Mouse (Mus musculus) urinary bladder, adult 2 months (tissue): Measurements from ENCODE around the gene Trpm5. TPM values are rescaled to one million over a fixed set of nuclear protein-coding genes. Genes with fewer than 3 reads are reported as not detected.

Experiments
- DNase-seq: peaks from one replicate; pipeline ENCODE4 v3.0.0; 2022; ENCODE audit warnings: low spot score
- polyA plus RNA-seq: library from polyadenylated mRNA; depleted of rRNA; stranded (reverse); fragments of >200 nt; gene quantifications from 2 replicates; pipeline ENCODE4 v1.2.3, GENCODE M21; 2012

Trpm5 gene
- polyA plus RNA-seq, 1 experiment: 0.29 TPM

DNA sequence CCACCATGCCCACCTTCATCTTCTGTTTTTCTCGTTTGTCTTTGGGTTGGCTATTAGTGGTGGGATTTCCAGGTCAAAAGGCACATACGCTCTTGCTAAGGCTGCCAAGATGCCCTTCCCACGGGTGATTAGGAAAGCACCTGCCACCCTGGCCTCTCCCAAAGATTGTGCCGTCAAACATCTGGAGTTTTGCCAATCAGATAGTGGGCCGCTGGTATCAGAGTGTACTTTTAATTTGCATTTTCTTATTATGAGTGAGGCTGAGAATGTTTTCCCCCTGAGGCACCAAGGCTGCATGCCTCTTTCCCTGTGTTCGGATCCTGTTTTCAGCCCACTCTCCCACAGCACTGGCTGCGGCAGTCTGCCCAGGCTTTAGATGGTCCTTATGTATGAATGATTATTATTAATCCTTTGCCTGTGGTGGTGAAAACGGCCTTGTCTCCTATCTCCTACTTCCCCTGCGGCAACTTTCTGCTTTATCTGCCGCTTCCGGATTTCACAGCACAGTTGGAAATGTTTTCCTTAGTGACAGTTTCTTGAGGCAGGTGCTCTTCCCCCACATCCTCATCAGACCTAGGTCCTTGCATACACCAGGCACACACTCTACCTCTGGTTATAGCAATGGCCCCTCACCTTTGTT is 10.9 kb upstream of the Trpm5 start:
- no peak for DNase-seq

DNA sequence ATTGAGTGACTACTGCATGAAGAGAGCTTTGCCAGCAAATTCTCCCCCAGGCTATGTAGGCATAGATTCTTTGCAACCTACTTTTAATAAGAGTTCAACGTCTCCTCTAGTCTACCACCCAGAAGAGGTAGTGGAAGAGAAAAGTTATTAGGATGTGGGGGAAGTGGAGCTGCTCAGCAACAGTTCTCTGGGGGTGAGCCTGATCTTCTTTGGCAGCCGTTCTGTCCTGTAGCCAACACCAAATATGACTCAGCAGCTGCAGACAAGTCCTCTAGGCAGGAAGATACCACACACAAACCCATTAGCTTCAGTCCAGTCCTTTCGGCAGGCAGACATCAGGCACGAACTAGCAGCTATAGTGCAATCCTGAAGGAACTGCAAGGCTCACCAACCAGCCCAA is 6.3 kb upstream of the Trpm5 start:
- no peak for DNase-seq

- DNase-seq: no peak
Observed at GRCm38 (mm10) chr7:143095554-143095907, 1.1 kb upstream of the Trpm5 start.

GRCm38 (mm10) chr7:143093847-143094246 is 595 bp downstream of the Trpm5 start:
- no peak for DNase-seq

- DNase-seq: no peak
Observed at GRCm38 (mm10) chr7:143087070-143087579, 7.3 kb downstream of the Trpm5 start.

DNA sequence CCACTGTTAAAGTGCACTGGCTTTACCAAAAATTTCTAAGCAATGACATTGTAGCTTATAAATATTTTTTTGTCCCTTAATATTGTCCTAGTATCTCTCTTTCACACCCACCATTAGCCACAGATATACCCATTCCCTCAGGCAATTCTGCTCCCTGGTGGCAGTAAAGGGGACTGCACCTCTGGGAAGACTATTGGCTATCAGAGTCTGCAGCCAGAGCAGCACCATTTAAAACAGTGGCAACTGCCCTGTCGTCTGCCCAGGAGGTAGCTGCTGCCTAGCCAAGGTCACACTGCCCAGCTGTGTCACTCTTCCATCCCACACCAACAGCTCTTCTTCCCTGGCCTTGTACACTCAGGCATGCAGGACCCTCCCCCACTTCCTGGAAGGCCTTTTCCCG is 8.1 kb downstream of the Trpm5 start:
- DNase-seq: no peak

DNA sequence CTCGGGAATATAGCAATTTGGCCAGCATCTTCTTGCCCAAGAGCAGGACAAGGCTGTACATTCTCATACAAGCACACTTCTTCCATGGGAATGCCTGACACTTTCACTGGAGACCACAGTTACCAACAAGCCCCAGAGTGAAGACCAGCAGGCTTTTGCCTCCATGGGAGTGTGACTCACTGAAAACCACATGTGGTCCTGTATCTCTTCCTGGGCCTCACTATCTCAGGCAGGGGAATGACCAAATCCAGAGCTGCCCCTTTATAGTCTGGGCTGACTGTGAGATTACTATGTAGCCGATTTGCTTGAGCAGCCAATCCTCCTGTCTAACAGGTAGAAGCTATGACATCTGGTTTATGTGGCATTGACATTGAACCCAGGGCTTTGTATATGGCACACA is 10.7 kb downstream of the Trpm5 start:
- no peak for DNase-seq

- DNase-seq: no peak
Observed at GRCm38 (mm10) chr7:143082024-143082423, 12.4 kb downstream of the Trpm5 start.

DNA sequence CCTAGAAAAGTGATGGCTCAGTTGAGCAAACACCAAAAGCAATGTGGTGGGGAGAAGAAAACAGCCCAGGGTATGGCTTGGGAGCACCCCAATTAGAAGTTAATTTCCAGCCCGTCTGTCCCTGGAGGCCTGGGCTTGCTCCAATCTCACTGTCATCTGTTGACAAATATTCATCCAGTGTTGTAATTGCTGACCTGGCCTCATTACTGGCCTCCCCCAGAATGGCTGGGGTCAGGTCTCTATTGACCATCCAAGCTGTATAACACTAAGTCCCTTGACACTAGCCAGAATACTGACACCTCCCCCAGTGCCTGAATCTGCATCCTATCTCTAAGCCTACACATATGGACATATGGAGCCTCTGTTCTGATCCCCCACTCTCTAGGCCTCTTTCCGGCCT is 17.1 kb downstream of the Trpm5 start:
- no peak for DNase-seq

- no peak for DNase-seq
Observed at GRCm38 (mm10) chr7:143075394-143075793, 19.0 kb downstream of the Trpm5 start.

DNA sequence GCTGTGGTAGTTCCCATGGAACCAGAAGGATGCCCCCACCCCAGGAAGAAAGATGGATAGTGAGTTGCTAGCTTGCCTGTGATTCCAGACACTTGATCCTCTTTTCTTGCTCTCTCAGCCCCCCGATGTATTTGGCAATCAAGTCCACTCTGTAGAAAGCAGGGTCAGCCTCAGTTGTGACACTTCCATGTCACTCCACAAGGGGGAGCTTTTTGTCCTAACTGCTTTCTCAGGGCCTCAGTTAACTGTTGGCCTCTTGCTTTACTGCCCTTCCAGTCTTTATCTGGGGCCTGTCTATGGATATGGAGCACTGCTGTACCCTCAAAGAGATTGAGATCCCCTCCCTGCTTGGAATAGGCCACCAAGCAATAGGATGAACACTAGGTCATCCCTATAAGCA is 21.4 kb downstream of the Trpm5 start:
- DNase-seq: no peak

- DNase-seq: no peak
Observed at GRCm38 (mm10) chr7:143072605-143073004, 21.8 kb downstream of the Trpm5 start.

DNA sequence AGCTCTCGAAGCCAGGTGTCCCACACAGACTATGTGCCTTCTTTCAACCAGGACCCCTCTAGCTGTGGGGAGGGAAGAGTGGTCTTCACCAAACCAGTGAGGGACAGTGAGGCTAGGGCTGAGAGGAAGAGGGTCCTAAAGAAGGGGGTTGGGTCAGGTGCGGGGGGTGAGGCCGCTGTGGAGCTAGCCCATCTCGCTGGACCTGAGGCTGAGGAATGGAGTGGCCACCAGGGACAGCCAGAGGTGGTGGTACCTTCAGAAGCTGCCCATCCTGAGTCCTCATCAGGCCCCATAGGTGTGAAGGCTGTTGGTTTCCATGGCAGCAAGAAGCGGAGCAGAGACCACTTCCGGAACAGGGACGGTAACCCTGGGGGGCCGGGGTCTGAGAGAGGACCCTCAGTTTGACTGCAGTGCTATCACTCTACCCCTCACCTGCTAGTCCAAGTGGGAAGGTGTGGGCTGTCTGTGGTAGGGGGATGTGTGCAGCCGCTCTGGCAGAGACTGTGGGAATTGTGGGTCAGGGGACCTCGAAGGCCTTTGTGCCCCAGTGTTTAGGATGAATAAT is 23.9 kb downstream of the Trpm5 start:
- no peak for DNase-seq

DNA sequence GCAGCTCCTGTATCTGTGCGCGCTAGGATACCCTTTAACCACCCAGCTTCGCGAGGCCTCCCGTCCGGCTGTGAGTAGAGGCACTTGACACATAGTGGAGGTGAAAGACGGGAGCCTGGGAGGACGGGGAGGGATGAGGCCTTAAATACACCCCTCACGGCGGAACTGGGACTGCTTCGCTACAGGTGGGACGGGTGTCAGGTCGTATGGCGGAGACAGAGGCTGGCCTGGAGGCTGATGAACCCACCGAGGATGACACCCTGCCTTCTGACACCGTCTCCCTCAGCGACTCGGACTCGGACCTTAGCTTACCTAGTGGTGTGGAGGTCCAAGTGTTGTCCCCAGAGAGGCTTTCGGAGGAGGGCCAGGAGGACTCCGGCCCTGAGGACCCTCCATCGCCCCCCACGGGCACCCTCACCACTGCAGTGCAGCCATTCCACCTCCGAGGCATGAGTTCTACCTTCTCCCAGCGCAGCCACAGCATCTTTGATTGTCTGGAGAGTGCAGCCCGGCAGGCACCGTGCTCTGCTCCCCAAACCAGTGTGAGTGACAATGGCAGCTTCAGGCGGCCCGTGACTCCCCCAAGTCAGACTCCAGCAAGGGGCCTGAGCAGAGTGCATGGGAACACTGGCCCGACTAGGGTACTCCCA is 24.6 kb downstream of the Trpm5 start:
- DNase-seq: no peak

- DNase-seq: peak; percentile 81
Observed at GRCm38 (mm10) chr7:143068882-143069591, 25.4 kb downstream of the Trpm5 start, which contains the start of gene Tssc4. TSS of gene Tssc4 (plus strand) at chr7:143069249.

DNA sequence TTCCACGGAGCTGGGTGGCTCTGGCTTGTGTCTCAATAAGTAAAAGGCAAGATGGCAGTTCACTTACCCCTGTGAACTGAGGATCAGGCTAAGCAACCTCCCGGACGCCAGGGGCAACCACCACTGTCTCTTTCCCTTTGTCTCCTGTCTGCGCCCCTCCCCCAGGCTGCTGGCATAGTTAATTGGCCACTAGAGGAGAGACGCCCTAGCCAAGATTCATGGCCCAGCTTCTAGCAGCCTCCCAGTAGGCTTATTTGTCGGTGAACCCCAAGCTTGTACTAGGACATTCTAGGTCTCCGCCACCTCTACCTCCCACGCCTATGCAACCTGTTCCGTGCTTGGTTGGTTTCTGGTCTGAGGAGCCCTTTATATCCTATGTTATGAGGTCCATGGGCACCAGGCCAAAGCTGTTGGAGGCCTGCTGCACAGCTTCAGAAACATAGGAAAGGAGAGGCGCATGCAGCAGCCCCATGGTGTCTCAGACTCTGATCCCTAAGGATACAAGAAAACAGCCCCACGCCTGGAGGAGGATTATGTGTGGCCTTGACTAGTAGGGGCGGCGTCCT is 26.0 kb downstream of the Trpm5 start:
- DNase-seq: no peak

- DNase-seq: no peak
Observed at GRCm38 (mm10) chr7:143067897-143068296, 26.5 kb downstream of the Trpm5 start.

DNA sequence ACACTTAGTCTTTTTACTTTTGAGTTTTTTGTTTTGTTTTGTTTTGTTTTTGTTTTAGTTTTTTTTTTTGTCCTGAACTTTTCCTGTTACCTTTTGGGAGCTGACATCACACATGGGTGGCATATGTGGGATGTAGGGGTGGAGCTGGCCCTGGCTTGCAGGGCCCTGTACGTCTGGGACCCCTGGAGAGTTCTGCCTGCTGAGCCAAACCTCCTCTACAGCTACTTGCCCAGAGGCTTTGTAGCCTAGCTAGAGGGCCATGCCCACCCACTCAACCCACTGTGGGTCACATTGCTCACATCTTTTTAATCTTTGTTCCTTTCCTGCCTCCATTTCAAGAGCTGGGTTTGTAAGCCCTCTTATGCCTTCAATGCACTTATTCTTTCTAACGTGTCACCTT is 27.0 kb downstream of the Trpm5 start:
- no peak for DNase-seq

DNA sequence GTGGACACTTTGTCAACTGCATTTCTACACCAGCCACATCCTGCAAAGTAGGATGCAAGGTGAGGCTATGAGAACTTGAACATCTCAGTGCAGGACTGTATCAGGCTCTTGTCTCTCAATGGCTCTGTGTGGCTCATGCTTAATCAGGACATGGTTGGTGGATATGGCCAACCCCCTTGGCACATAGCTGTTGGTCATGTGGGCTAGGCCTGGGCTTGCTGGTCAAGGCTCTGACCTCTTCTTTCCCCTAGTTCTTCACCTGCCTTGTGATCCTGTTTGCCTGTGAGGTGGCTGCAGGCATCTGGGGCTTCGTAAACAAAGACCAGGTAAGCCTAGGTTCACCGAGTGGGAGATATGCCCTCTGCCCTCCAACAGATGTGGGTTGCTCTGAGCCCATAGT is 28.8 kb downstream of the Trpm5 start:
- DNase-seq: no peak

DNA sequence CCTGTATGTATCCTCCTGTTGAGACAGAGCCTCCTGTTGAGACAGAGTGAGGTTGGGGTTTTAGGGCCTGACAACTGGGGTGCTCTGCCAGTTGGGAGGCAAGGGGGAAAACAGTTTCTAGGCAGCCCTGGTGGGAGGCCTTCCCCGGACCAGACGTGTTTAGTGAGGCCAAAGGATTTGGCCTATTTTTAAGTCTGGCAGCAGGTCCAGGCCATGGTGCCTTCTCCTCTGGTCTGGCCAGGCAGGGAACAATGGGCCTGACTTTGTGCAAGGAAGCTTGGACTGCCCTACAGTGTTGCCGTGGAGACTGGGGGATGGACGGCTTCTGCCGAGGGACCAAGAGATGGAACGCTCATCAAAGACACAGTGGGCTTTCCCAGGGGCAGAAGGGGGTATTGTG is 30.2 kb downstream of the Trpm5 start:
- no peak for DNase-seq

- DNase-seq: no peak
Observed at GRCm38 (mm10) chr7:143062704-143063103, 31.7 kb downstream of the Trpm5 start.

GRCm38 (mm10) chr7:143059202-143059870 is 35.1 kb downstream of the Trpm5 start:
- no peak for DNase-seq
